Mouse (Mus musculus) forebrain, embryonic 15.5 days (tissue): ENCODE results near the gene Olfr557. TPM values are rescaled to one million over a fixed set of nuclear protein-coding genes. Genes with fewer than 3 reads are reported as not detected.

Experiments
- ATAC-seq: fragments of 200-750 bp; cut with Nextera tagmentation; replicated peaks from 2 replicates; pipeline ENCODE4 v1.8.0; 2017; ENCODE audit warnings: mild to moderate bottlenecking, moderate TSS enrichment, moderate library complexity
- H3K27ac ChIP-seq: fragments of 300-500 bp; sonication (generic); replicated peaks from 2 replicates; pipeline ENCODE4 v1.5.1; 2015; ENCODE audit warnings: mild to moderate bottlenecking, inconsistent platforms
- H3K27me3 ChIP-seq: fragments of 300-500 bp; sonication (generic); 2 replicates; pipeline ENCODE4 v1.6.1; 2015; ENCODE audit warnings: inconsistent platforms
- H3K36me3 ChIP-seq: fragments of 300-500 bp; sonication (generic); 2 replicates; pipeline ENCODE4 v1.6.1; 2015; ENCODE audit warnings: mild to moderate bottlenecking, inconsistent platforms
- H3K4me1 ChIP-seq: fragments of 300-500 bp; sonication (generic); 2 replicates; pipeline ENCODE4 v1.6.1; 2015; ENCODE audit warnings: inconsistent platforms
- H3K4me2 ChIP-seq: fragments of 300-500 bp; sonication (generic); replicated peaks from 2 replicates; pipeline ENCODE4 v1.6.1; 2015; ENCODE audit warnings: mild to moderate bottlenecking, inconsistent platforms
- H3K4me3 ChIP-seq: fragments of 300-500 bp; sonication (generic); 2 replicates; pipeline ENCODE4 v1.5.1; 2015; ENCODE audit warnings: mild to moderate bottlenecking, inconsistent platforms
- H3K9ac ChIP-seq: fragments of 300-500 bp; sonication (generic); replicated peaks from 2 replicates; pipeline ENCODE4 v1.6.1; 2015; ENCODE audit warnings: mild to moderate bottlenecking, inconsistent platforms
- H3K9me3 ChIP-seq: fragments of 300-500 bp; sonication (generic); 2 replicates; pipeline ENCODE4 v1.6.1; 2016; ENCODE audit warnings: inconsistent platforms
- WGBS: fragments of 180-500 bp; shearing (Covaris S2); methylation state at CpG from one replicate; pipeline ENCODE4 v1.1.7; 2015; ENCODE audit warnings: mixed read lengths; 5-methylcytosine and 5-hydroxymethylcytosine counted together
- polyA plus RNA-seq: library from polyadenylated mRNA; unstranded; fragments of >200 nt; fragmentation: Nextera tagmentation; extraction: Ambion mirVana; gene quantifications from 2 replicates; pipeline ENCODE4 v1.2.1, GENCODE M21; 2015

The Olfr557 gene
- not detected in 2 replicates for polyA plus RNA-seq

DNA sequence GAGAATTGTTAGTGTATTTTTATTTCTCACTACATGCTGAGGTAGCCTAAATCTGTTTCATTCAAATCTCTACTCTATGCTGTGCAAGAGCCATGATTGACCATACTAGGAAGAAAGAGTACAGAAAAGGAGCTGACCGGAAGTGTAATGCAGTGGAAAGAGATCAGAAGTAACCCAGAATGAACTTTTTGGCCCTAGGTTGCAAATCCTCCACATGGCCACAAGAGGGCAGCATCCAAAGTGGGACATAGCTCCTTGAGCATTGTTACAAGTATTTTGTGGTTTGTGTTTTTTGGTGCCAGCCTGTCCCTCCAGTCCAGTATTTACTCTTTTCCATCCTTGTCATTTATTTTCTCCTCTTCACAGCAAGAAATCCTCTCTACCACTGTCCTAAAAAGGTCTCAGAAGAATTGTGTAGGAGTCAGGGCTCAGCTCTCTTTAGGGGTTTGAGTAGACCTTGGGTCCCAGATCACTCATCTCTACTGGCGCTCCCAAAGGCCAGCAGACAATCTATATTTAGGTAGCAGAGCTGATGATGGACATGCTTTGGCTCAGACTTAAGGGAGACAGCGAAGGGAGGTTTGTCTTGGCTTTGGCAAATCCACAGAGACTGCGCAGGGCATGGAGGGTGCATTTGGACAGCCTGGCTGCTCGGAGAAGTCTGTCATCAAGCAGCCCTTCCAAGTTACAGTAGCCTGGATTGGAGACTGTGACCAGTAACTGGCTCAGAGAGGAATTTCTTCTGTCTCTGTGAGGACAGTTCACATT is at the start of gene Olfr557:
TSS of gene Olfr557 (plus strand) at position 553 of the 768 bp plus-strand sequence.
- Histone ChIP-seq H3K36me3 (no peaks in the 10 kb centered on the region), H3K27me3 (no peaks in the 10 kb centered on the region), H3K4me3 (no peak within 1 kb of the TSS), H3K9ac (no peak within 1 kb of the TSS), H3K27ac (no peak within 1 kb of the TSS), H3K9me3 (no peaks in the 10 kb centered on the region), H3K4me2 (no peak within 1 kb of the TSS), H3K4me1 (no peaks in the 10 kb centered on the region)
- WGBS = 81% methylated on average over 5 of the region's 5 CpGs
- no peak for ATAC-seq

DNA sequence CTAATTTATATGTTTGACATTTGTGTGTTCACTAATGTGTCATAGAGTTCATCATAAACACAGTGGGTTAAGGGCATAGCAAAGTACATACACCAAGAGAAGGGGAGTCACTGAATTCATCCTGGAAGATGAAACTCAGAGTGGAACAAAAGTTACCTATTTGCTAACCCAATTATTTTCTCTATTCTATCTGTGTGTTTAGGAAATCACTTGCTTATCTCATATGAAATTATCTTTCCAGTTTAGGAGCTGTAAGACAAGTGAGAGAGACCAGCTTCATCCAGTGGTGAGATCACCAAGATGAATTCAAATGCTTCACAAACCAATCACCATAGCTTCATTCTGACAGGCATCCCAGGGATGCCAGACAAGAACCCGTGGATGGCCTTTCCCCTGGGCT is 37.2 kb upstream of the Olfr557 start, which contains the start of gene Olfr555:
TSS of gene Olfr555 (plus strand) at position 301 of the 400 bp plus-strand sequence.
- H3K9ac ChIP-seq = no peak within 1 kb of the TSS
- no peak within 1 kb of the TSS for H3K27ac ChIP-seq
- no peak within 1 kb of the TSS for H3K4me2 ChIP-seq
- H3K9me3 ChIP-seq = no peaks in the 10 kb centered on the region
- no peak within 1 kb of the TSS for H3K4me3 ChIP-seq
- WGBS = 79% methylated on average over 1 of the region's 1 CpGs
- no peak for ATAC-seq
- no peaks in the 10 kb centered on the region for H3K36me3 ChIP-seq
- no peaks in the 10 kb centered on the region for H3K4me1 ChIP-seq
- no peaks in the 10 kb centered on the region for H3K27me3 ChIP-seq

DNA sequence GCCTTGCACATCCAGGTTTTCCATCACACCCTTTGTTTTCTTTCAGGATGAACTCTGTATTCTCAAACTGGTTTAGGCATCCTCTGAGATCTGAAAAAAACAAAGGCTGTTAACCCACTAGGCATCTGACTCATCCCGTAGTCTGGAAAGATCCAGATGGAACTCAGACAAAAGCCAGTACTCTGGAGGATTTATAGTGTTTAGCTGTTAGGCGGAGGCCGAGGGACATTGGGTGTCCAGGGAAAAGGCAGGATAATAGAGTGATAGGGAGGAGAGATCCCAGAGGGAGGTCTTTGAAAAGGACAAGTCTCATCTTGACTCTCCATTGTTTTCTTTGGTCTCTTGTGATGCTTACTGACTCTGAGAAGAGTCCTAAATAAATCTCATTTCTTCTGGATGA is 31.1 kb upstream of the Olfr557 start, which contains the start of gene Olfr556:
TSS of gene Olfr556 (plus strand) at position 301 of the 400 bp plus-strand sequence.
- ATAC-seq = no peak
- 60% methylated on average over 3 of the region's 3 CpGs for WGBS
- H3K27ac ChIP-seq = no peak within 1 kb of the TSS
- no peaks in the 10 kb centered on the region for H3K4me1 ChIP-seq
- no peak within 1 kb of the TSS for H3K4me3 ChIP-seq
- no peak within 1 kb of the TSS for H3K4me2 ChIP-seq
- H3K9ac ChIP-seq = no peak within 1 kb of the TSS
- H3K9me3 ChIP-seq = no peaks in the 10 kb centered on the region
- no peaks in the 10 kb centered on the region for H3K27me3 ChIP-seq
- H3K36me3 ChIP-seq = no peaks in the 10 kb centered on the region

DNA sequence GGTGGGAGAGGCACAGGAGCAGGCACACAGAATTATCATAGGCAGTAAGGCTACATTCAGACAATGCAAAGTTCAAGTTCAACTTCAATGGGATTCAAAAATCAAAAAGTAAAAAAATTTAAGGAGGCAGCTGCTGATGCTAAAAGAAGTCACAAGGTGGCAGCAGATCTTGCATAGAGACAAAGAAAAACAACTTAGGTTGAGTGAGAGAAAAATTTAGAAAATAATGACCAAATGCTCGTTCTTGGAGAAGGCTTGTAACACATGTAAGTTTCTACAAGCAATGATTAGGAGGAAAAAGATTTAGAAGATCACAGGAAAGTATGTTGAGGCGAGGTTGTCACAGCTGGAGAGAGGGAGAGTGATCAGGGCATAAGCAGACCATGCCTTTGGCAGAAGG is 30.3 kb upstream of the Olfr557 start:
- H3K9ac ChIP-seq = no peak overlapping the region
- no peaks in the 10 kb centered on the region for H3K9me3 ChIP-seq
- 54% methylated on average over 2 of the region's 2 CpGs for WGBS
- no peak overlapping the region for H3K4me2 ChIP-seq
- H3K36me3 ChIP-seq = no peaks in the 10 kb centered on the region
- no peaks in the 10 kb centered on the region for H3K27me3 ChIP-seq
- no peak overlapping the region for H3K27ac ChIP-seq
- ATAC-seq = no peak
- no peaks in the 10 kb centered on the region for H3K4me1 ChIP-seq
- H3K4me3 ChIP-seq = no peak overlapping the region

DNA sequence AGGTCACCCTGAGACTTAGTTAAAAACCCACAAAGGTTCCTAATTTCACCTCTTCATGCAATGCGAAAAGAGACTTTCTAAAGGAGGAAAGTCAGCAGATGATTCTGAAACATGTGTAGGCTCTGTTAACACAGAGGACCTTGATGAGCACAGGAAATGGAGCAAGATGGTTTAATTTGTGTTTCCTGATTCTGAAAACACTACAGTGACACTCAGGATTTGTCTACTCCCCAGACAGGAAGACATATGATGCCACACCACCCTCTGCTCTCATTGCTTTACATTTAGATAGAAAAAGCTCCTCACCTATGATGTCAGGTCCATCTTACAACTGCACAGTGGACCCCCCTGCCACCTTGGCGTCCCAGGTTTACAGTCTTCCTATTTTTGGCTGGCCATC is 19.5 kb upstream of the Olfr557 start:
- Histone ChIP-seq H3K27ac (no peak overlapping the region), H3K27me3 (no peaks in the 10 kb centered on the region), H3K4me3 (no peak overlapping the region), H3K9ac (no peak overlapping the region), H3K9me3 (no peaks in the 10 kb centered on the region), H3K4me2 (no peak overlapping the region), H3K36me3 (no peaks in the 10 kb centered on the region), H3K4me1 (no peaks in the 10 kb centered on the region)
- ATAC-seq = no peak
- 82% methylated on average over 2 of the region's 2 CpGs for WGBS

DNA sequence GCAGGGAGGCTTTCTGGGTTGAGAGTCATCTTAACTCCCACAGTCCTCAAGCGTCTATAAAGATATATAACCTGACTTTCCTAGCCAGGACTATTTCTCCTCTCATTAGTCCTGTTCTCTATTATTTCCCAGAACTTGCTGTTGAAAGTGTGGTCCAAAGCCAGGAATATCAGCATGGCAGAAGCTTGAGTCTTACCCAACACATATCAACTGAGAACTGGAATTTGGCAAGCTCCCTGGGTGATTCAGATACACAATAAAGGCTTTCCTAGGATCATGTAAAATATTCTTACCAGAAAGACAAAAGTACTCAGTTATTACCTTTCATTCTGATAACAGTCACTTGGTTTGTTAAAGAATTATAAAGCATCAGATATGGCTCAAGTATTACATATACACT is 13.8 kb upstream of the Olfr557 start:
- no peaks in the 10 kb centered on the region for H3K36me3 ChIP-seq
- no peak overlapping the region for H3K27ac ChIP-seq
- ATAC-seq = no peak
- H3K9ac ChIP-seq = no peak overlapping the region
- no peak overlapping the region for H3K4me2 ChIP-seq
- no peaks in the 10 kb centered on the region for H3K9me3 ChIP-seq
- H3K4me1 ChIP-seq = no peaks in the 10 kb centered on the region
- no peaks in the 10 kb centered on the region for H3K27me3 ChIP-seq
- no peak overlapping the region for H3K4me3 ChIP-seq
- WGBS = 98% methylated on average over 1 of the region's 1 CpGs

DNA sequence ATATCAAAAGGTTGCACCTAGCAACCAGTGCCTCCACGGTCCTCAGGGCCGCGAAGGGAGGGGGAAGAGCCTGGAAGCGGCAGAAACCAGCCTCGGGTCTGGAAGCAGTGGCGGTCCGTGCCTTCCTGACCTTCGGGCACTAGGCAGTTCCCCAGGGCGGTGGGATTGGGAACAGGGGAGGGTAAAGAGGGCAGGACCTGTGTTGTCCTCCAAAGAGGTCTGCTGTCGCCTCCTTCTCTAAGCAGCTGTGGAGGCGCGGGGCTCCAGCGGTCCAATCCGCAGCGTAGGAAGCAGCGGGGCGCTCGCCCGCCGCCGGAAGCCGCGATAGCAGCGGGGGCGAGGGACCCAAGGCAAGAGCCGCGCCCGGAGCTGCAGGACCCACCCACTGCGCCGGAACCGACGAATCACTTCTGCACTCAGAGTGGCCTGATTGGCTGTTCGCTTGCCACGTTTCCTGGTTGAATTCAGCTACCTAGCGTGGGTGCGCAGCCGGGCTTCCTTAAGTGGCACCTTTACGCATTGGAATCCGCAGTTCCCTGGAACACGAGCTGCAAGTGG is 8.7 kb upstream of the Olfr557 start, which contains the start of gene Trim68:
TSS of gene Trim68 (minus strand) at position 384 of the 558 bp plus-strand sequence.
- H3K9me3 ChIP-seq = no peaks in the 10 kb centered on the region
- ATAC-seq = peak; percentile 99
- H3K4me1 ChIP-seq = 0 out of 2 replicates have a peak, but pooled peaks cover 4% of the 10 kb centered on the region
- WGBS = under 1% methylated on average over 40 of the region's 40 CpGs
- H3K36me3 ChIP-seq = no peaks in the 10 kb centered on the region
- no peaks in the 10 kb centered on the region for H3K27me3 ChIP-seq
- peak within 1 kb of the TSS; percentile 72 for H3K9ac ChIP-seq
- H3K4me3 ChIP-seq = peak within 1 kb of the TSS; percentile 63
- H3K4me2 ChIP-seq = peak within 1 kb of the TSS; percentile 85
- peak within 1 kb of the TSS; percentile 56; the same call in 1 of the 2 replicates for H3K27ac ChIP-seq

DNA sequence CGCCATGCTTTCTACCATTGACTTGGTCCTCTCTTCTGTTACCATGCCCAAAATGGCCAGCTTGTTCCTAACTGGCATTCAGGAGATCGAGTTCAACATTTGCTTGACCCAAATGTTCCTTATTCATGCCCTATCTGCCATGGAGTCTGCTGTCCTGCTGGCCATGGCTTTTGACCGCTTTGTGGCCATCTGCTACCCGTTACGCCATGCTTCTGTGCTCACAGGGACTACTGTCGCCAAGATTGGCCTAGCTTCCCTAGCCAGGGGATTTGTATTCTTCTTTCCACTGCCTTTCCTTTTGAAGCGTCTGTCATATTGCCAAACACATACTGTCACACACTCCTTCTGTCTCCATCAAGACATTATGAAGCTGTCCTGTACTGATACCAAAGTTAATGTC is 2.8 kb downstream of the Olfr557 start:
- no peak for ATAC-seq
- no peaks in the 10 kb centered on the region for H3K36me3 ChIP-seq
- WGBS = 88% methylated on average over 7 of the region's 7 CpGs

DNA sequence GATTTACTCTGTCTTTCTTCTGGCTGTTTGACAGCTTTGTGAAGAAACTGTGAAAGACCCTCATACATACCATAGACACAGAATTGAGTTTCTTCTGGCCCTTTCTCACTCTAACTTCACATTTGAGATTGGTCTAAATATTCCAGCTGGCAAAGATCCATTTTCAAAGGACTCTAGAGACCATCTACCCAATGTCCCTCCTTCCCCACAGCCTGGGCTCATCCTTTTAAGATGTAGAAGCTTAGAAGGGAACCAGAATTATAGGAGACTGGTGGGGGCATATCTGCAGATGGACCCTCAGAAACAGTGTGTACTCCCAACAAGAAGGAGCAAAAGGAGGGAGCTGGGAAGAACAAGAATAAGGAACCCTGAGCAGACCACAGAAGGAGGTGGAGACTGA is 6.2 kb downstream of the Olfr557 start, which contains the start of gene Olfr558:
TSS of gene Olfr558 (plus strand) at position 301 of the 400 bp plus-strand sequence.
- H3K36me3 ChIP-seq = no peaks in the 10 kb centered on the region
- H3K4me1 ChIP-seq = no peaks in the 10 kb centered on the region
- ATAC-seq = no peak
- H3K9me3 ChIP-seq = no peaks in the 10 kb centered on the region
- no peak within 1 kb of the TSS for H3K27ac ChIP-seq
- no peak within 1 kb of the TSS for H3K4me2 ChIP-seq
- no peaks in the 10 kb centered on the region for H3K27me3 ChIP-seq
- H3K9ac ChIP-seq = no peak within 1 kb of the TSS
- no peak within 1 kb of the TSS for H3K4me3 ChIP-seq

More for the DNA sequence above, 2.8 kb downstream of the Olfr557 start:
- H3K4me2 ChIP-seq = no peak overlapping the region
- no peak overlapping the region for H3K27ac ChIP-seq
- H3K4me3 ChIP-seq = no peak overlapping the region
- no peaks in the 10 kb centered on the region for H3K27me3 ChIP-seq
- no peaks in the 10 kb centered on the region for H3K4me1 ChIP-seq
- H3K9ac ChIP-seq = no peak overlapping the region
- H3K9me3 ChIP-seq = no peaks in the 10 kb centered on the region

DNA sequence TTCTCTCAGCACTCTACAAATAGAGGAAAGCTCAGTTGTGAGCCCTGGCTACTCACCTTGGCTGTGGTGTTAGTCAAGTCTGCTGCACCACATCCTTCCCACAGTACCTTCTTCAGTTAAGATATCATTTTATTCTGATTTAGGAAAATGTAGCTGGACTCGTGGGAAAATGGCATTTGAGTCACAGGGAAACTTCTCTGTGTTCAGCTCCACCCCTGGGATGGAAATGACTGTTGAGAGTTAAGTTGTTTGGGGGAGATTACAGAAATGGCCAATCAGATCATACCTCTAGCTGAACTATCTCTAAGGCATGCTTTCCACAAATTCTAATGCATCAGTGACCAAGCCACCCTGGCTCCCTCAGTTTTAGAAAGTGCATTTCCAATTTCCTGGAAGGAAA is 23.3 kb downstream of the Olfr557 start, which contains the start of gene Olfr33:
TSS of gene Olfr33 (minus strand) at position 101 of the 400 bp plus-strand sequence.
- Histone ChIP-seq H3K4me3 (no peak within 1 kb of the TSS), H3K9me3 (no peaks in the 10 kb centered on the region), H3K36me3 (no peaks in the 10 kb centered on the region), H3K27ac (no peak within 1 kb of the TSS), H3K4me1 (no peaks in the 10 kb centered on the region), H3K4me2 (no peak within 1 kb of the TSS), H3K27me3 (no peaks in the 10 kb centered on the region), H3K9ac (no peak within 1 kb of the TSS)
- no peak for ATAC-seq
- 38% methylated on average over 1 of the region's 1 CpGs for WGBS

DNA sequence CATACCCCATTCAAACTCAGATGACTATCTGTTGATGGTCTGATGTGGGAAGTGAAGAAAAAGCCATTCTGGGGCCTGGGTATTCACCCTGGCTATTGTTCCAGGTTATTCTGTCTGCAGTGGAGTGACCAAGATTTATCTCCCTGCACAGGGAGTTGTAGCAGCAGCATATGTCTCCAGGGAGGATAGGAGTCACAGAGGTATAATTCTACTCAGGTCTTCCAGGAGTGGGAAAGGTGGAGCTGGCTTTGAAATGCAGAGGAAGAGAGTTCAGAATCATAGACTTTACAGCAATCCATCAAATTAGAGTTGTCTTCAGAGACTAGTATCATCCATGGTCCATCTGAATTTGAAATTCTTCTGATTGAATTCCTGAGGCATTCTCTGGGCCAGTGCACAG is 31.7 kb downstream of the Olfr557 start, which contains the start of gene Olfr559:
TSS of gene Olfr559 (minus strand) at position 101 of the 400 bp plus-strand sequence.
- no peaks in the 10 kb centered on the region for H3K27me3 ChIP-seq
- no peaks in the 10 kb centered on the region for H3K4me1 ChIP-seq
- no peak within 1 kb of the TSS for H3K4me2 ChIP-seq
- H3K36me3 ChIP-seq = no peaks in the 10 kb centered on the region
- H3K4me3 ChIP-seq = no peak within 1 kb of the TSS
- H3K9ac ChIP-seq = no peak within 1 kb of the TSS
- no peaks in the 10 kb centered on the region for H3K9me3 ChIP-seq
- H3K27ac ChIP-seq = no peak within 1 kb of the TSS
- ATAC-seq = no peak

DNA sequence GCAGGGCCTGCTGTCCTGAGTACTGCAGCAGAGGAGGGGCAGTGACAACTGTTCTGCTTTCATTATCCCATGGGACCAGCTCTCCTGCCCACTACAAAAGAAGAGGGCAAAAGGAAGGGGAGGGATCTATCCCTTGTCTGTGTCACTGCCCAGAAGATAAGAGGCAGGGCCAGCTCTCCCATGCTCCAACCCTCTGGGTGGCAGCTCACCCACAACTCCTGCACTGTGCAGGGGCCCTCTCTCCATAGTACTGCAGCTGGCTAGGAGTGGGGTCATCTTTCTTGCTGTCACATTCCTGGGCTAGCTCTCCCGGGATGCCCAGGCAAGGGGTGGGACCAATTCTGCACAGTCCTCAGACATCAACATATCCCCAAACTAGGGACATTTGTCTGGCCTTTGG is 38.1 kb downstream of the Olfr557 start:
- no peaks in the 10 kb centered on the region for H3K27me3 ChIP-seq
- H3K9me3 ChIP-seq = no peaks in the 10 kb centered on the region
- H3K36me3 ChIP-seq = no peaks in the 10 kb centered on the region
- H3K27ac ChIP-seq = no peak overlapping the region
- WGBS = 94% methylated on average over 1 of the region's 1 CpGs
- no peaks in the 10 kb centered on the region for H3K4me1 ChIP-seq
- no peak for ATAC-seq
- no peak overlapping the region for H3K4me2 ChIP-seq
- H3K4me3 ChIP-seq = no peak overlapping the region
- no peak overlapping the region for H3K9ac ChIP-seq
